Mouse (Mus musculus): ENCODE measurements around the gene Ppp1r1a.

Ppp1r1a gene

GRCm38 (mm10) chr15:103537822-103538213 lies at the start of gene Ppp1r1a:
Ppp1r1a (minus strand) TSS chr15:103538003.
- DNase-seq (ENCODE audit: low spot score), result no peak

GRCm38 (mm10) chr15:103585876-103586275 lies 48.1 kb upstream of the Ppp1r1a start:
- DNase-seq (ENCODE audit: low spot score), result no peak

GRCm38 (mm10) chr15:103564981-103565380 lies 27.2 kb upstream of the Ppp1r1a start, which contains the start of gene Glycam1:
Glycam1 (minus strand) TSS chr15:103565081.
- no peak for DNase-seq (ENCODE audit: low spot score)

GRCm38 (mm10) chr15:103552096-103552690 lies 14.4 kb upstream of the Ppp1r1a start:
- no peak for DNase-seq (ENCODE audit: low spot score)

- no peak for DNase-seq (ENCODE audit: low spot score)
These were observed 13.2 kb upstream of the Ppp1r1a start for GRCm38 (mm10) chr15:103551053-103551452.

- no peak for DNase-seq (ENCODE audit: low spot score)
These were observed 11.7 kb upstream of the Ppp1r1a start for GRCm38 (mm10) chr15:103549475-103549874.

- DNase-seq (ENCODE audit: low spot score), result no peak
These were observed 10.2 kb upstream of the Ppp1r1a start for GRCm38 (mm10) chr15:103547983-103548382.

GRCm38 (mm10) chr15:103542526-103542925 lies 4.7 kb upstream of the Ppp1r1a start:
- no peak for DNase-seq (ENCODE audit: low spot score)

- DNase-seq (ENCODE audit: low spot score), result no peak
These were observed 2.8 kb upstream of the Ppp1r1a start for GRCm38 (mm10) chr15:103540646-103541045.

- DNase-seq (ENCODE audit: low spot score), result no peak
These were observed 1.5 kb upstream of the Ppp1r1a start for GRCm38 (mm10) chr15:103539259-103539658.

- DNase-seq (ENCODE audit: low spot score), result no peak
These were observed 587 bp downstream of the Ppp1r1a start for GRCm38 (mm10) chr15:103537011-103537821.

- DNase-seq (ENCODE audit: low spot score), result no peak
These were observed 1.3 kb downstream of the Ppp1r1a start for GRCm38 (mm10) chr15:103536456-103536855.

- no peak for DNase-seq (ENCODE audit: low spot score)
These were observed 2.0 kb downstream of the Ppp1r1a start for GRCm38 (mm10) chr15:103535786-103536185.

- DNase-seq (ENCODE audit: low spot score), result no peak
These were observed 2.8 kb downstream of the Ppp1r1a start for GRCm38 (mm10) chr15:103535030-103535429.

GRCm38 (mm10) chr15:103534054-103534620 lies 3.7 kb downstream of the Ppp1r1a start:
- DNase-seq (ENCODE audit: low spot score), result no peak

GRCm38 (mm10) chr15:103530372-103530771 lies 7.4 kb downstream of the Ppp1r1a start:
- DNase-seq (ENCODE audit: low spot score), result peak; percentile 14

- no peak for DNase-seq (ENCODE audit: low spot score)
These were observed 14.6 kb downstream of the Ppp1r1a start for GRCm38 (mm10) chr15:103523156-103523555.

- DNase-seq (ENCODE audit: low spot score), result no peak
These were observed 15.2 kb downstream of the Ppp1r1a start for GRCm38 (mm10) chr15:103522458-103523099.

- DNase-seq (ENCODE audit: low spot score), result no peak
These were observed 18.1 kb downstream of the Ppp1r1a start for GRCm38 (mm10) chr15:103519386-103520378.

GRCm38 (mm10) chr15:103518600-103519385 lies 19.0 kb downstream of the Ppp1r1a start:
- DNase-seq (ENCODE audit: low spot score), result no peak
